Mouse (Mus musculus): ENCODE results near the gene Pcyt1a.

DNA sequence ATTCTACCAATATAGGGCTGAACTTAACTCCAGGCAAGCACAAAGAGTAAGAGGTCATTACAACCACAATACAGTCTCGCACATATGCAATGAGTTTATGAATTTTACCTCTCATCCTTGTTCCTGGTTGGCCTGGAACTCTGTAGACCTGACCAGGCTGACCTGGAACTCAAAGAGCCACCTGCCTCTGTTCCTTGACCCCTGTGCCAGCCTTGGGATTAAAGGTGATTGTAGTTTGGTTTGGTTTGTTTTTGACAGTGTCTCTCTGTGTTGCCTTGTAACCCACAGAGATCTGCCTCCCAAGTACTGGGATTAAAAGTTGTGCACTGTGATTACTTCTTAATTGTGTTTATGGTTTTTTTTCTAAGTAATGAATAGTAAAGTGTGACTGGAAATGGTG is 26.0 kb downstream of the Pcyt1a start:
- no peak for TF ChIP-seq CTCF (IDR thresholded peaks at IDR 0.05; ENCODE audit: insufficient read depth, low read depth, low read length)
- TF ChIP-seq POLR2A (IDR thresholded peaks at IDR 0.05; ENCODE audit: insufficient read depth, low read depth, low read length): no peak

All from olfactory bulb, adult 2 months (tissue).